Mouse (Mus musculus) CD8-positive naive resting alpha-beta T cell, adult 2 months (primary cell): ENCODE data around the gene Lemd2.
A peak's percentile ranks its signal among the peaks of the same experiment; 100 is the strongest.

Experiments used
- DNase-seq, 2 experiments: peaks; one replicate each; pipeline ENCODE4 v3.0.0; 2022; ENCODE audit warnings: low read depth in 2 of 2, low spot score in 2 of 2

Lemd2 gene

DNA sequence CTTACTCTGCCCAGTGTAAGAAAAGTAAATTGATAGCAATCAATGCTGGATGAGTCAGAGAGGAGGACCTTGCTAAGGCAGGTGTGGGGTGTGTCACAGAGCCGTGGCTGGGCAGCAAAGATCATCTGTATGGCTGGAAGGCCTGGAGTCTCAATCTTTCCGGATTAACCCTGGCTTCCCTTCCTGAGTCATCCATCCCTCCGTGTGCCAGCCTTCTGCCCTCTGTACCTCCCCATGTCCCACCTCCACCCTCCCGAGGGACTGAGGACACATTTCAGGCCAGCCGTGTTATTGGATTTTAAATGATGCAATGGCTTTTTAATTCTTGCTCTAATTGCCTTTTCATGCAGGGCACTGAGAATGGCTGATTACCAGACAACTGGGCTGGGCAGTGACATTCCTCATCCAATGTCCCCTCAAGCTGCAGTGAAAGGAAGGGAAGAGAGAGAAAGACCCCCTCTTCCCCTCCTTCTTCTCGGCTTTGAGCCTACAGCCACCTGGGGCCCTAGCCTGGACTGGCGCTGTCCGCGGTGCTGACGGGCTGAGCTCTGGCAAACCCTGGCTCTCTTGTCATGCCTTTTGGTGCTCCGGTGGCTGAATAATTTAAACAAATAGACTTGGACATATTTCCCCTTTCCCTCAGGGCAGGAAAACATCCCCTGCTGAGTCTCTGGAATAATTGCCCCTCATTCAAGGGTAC, 24.1 kb upstream of the Lemd2 start:
- no peak for DNase-seq

DNA sequence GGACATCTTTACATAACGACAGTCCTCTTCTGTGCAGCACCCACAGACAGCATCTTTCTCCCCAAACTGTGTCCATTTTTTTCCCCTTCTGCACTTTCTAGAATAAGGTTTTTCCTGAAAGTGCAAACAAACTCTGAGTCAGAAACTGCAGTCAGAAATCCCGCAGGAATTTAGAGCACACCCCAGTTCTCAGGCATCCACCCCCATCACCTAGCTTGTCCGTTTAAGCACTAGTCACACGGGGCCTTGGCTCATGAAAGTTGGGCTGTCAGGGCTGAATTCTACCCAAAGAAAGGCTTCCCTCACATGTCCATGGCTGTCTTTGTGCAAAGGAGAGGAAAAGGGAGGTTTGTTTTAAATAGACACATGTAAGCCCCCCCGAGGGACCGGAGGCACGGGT, 23.0 kb upstream of the Lemd2 start:
- DNase-seq, result no peak

DNA sequence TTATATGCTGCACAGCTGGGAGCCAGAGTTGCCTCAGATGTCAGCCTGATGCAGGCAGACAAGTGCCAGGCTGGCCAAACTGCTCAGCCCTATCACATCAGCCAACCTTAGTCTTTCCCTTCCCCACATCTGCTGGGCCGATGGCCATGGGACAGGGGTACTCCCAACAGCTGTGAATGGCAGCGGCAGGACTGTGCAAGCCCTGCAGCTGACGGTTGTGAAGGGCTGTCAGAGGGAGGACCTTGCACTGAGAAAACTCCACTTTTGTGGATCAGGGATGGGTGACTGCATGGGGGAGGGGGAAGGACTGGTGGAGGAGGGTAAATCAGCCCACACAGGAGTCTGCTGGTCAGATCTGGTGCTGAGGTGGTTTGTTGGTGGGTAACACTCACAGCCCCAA, 22.4 kb upstream of the Lemd2 start:
- no peak for DNase-seq

DNA sequence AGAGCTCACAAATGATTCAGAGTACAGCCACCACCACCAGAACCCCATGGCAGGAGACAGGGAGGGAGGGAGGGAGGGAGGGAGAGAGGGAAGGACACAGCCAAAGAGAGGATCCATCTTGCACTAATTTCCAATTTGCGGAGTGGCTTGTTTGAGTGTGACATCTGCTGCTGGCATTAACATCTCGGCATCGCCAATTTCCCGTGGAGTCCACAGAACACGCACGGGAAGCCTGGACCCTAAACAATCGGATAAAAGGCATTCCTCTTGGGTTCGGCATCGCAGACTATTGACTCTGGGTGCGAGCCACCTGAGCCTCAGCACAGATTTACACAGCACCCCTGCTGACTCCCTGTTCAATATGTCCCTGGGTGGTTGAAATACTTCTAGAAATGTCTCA, 21.5 kb upstream of the Lemd2 start:
- no peak for DNase-seq

DNA sequence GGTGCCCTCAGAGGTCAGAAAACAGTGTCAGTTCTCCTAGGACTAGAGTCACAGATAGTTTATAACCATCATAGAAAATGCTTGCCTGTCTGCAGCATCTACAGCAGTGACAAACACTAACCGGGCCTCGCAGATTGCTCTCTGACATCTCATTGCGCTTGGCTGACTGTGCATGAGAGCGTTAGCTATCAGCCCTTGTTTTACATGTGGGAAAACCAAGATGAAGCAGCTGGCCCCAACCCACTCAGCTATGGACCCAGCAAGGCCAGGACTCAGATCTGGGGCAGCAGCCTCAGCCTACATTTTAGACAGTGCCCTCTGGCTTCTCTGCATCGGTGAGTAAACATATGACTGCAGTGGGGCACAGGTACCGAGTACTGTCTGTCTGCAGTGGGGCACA, 19.6 kb upstream of the Lemd2 start:
- no peak for DNase-seq

DNA sequence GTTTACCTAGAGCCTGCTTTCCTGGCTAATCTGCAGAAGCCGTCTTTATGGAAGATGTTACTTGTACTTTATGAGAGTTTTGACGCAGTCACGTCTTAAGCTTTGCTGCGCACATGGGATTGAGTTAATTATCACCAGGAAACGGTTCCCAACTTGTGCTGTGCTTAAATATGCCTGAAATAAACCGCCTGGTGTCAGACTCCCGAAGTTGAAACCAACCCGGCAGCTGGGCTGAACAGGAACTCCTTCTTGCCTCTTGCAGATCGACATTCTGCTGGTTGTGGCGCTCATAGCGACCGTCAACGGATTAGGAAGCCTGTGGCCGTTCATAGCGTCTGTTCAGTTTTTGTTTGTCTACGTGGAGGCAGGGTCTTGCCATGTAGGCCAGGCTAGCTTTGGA, 17.3 kb upstream of the Lemd2 start:
- DNase-seq, result no peak

DNA sequence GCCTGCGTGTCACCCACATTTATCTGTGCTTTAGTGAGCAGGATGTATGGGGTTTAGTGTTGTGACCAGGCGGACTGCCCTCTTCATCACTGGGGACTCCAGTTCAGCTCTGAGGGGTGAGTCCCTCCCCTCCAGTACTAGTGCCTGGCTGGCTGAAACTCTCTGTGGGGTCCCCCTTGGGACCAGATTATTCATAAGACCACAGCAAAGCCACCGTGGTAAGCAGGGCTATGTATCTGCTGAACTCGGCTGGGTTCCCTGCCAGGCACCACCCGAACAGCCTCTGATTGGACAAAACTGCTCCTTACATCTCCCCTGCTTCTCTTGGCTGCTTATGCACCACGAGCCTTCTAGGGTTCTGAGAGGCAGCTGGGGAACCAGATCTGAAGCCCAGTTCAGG, 14.6 kb upstream of the Lemd2 start:
- no peak for DNase-seq

DNA sequence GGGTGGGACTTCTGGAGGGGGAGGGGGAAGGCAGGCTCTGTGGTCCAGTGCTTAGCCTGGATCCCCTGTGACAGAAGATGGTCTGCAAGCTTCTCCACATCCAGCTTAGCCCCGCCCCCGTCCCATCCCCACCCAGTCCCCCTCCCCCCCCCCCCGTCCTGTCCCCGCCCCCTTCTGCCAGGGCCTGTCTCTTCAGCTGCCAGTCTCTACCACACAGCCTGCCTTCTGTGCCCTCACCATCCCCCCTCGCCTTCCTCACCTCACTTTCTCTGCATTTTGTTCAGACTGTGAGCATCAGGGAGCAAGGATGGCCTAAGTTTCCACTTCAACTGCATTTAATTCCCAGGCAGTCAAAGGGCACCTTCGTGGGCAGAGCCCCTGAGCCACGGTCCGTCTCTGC, 14.1 kb upstream of the Lemd2 start:
- DNase-seq, result no peak

DNA sequence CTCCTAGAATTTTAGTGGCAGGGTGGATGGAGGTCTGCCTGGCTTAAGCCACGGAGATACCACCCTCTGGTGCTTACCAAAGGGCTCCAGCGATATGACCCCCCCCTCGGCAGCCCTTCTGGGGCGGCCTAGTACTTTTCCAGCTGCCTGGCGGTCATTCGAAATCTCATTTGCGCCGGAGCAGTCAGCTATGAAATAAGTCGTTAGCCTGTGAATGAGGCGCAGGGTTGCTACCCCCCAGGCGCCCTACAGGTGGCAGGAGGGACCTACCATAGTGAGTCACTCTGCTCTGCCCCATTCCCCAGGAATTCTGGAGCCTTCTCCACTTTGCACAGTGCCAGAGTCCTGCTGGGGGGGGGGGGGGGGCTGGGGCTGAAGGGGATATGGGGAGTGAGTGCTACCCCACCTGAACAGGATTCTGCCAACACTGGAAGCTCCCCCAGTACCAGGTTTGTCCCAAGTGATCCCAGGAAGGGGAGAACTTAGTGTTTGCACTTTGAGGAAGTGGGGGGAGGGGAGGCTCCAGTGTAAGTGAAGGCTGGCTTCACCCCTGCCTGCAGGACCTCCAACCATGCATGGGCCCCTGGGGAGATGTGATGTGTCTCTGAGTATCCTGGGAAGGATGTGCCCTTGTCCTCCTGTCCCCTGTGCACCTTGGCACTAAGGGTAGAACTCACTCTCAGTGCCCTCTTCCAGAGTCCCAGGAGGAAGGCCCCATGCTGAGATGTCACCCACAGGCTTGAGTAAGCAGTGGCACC, 8.7 kb upstream of the Lemd2 start:
- no peak for DNase-seq

DNA sequence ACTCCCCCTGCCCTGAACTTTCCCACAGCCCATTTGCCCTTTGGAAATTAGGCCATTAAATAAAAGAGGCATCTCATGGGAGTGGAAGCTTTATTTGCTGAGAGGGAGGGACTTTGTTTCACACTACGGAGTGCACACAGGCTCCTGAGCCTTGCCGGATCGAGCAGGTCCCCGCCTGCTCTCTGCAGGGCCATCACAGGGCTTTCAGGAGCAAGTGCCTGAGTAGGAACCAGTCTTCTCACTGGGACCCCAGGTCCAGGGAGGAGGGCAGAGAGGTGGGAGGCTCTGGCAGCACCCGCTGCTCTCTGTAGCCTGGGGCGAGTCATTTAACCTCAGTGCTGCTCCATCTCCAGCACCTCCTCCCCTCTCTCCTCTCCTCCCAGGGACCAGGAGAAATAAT, 7.7 kb upstream of the Lemd2 start:
- DNase-seq, result no peak

DNA sequence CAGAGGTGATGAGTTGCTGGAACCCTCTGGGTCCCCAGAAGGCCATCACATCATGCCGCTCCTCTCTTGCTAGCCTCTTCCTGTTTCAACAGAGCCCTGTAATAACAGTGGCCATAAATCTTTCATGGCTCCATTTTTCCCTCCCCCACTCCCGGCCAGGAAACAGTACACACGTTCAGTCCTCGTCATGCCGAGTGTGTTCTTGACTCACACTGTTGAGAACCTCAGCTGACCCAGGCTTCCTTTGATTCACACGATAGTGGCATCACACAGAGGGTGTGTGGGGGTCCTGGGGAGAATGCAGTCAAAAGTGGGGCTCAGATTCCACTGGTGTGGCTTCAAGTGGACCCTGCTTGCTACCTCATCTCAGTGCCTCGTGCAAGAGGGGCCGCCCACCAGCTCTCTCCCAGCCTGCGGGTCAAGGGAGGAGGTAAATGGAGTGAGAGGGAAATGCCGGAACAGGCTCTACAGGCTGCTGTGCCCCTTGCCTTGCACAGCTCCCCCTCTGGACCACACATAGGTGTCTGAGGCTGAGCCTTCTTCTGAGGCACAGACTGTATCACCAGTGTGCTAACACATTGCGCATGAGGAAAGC, 2.9 kb upstream of the Lemd2 start:
- no peak for DNase-seq

DNA sequence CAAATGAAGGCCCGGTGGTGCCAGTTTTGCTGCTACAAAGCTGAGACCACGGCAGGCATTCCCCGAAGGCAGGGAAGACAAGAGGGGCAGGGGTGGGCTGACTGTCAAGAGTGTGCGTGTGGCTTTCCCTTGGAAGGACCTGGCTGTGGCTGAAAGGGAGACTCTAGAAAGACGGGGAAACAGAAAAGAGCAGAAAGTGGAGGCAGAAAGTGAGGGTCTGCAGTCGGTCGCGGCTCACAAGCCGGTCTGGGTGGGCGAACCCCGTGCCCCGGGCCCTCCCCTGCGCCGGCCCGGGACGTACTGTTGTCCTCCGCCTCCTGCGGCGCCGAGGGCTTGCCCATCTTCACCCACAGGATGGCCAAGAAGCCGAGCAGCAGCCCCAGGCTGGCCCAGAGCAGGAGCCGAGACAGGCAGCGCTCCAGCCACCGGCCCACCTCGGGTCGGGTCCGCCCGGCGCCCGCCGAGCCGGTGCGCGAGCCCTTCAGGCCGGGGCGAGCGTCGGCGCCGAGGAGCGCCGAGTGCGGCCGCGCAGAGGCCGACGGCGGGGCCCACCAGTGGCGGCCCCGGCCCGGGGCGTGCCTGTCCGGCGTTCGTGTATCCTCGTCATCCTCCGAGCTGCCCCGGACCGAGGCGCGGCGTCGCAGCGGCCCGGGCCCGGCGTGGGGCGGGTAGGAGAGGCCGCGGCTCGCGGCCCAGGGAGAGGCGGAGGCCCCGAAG, 753 bp downstream of the Lemd2 start:
- peak in 1 of 2 experiments; percentile 45 for DNase-seq

DNA sequence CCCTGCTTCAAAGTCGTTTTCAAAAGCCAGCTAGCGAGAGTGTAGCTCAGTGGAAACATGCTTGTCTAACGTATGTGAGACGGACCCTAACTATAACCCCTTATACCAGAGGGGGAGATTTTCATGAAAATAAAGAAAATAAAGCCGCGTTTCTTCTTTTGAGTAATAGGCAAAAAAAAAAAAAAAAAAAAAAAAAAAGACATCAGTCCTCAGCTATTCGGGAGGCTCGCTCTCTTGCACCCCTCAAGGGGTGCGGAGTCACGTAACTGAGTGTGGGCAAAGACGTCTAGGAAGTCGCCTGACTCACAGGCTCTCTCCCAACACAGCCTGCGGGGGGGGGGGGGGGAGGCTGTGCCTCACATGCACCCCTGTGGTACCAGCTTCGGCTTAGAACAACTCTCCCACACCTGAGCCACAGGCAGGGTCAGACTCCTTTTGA, 1.3 kb downstream of the Lemd2 start:
- DNase-seq, result no peak

DNA sequence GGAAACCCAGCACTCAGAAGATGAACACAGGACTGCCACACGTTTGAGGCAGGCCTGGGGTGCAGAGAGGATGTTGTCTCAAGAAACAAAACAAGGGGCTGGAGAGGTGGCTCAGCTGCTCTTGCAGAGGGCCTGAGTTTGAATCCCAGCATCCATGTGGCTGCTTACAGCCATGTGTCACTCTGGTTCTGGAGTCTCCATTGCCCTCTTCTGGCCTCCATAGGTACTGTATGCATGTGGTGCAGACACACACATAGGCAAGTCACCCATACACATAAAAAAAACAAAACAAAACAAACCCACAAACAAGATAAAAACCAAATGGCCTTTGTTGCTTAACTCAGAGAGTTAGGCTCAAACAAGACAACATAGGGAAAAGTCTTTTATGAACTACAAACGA, 2.3 kb downstream of the Lemd2 start:
- no peak for DNase-seq

DNA sequence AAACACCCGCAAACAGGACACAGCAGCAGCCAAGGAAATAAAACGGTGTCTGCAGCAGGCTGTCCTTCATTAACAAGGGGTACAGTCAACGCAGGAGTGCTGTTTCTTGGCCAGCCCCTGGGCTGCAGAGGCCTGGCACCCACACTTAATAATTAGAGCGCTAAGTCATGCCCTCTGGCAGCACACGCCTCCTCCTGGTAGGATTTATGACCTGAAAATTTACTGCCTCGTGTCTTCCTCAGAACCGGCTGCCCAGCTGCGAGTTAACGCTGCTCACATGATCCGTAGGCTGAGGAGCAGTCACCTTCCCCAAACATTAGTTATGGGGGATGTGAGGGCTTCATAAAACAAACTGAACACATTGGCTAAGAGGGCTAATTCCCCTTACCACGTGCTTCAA, 3.5 kb downstream of the Lemd2 start:
- DNase-seq, result no peak

DNA sequence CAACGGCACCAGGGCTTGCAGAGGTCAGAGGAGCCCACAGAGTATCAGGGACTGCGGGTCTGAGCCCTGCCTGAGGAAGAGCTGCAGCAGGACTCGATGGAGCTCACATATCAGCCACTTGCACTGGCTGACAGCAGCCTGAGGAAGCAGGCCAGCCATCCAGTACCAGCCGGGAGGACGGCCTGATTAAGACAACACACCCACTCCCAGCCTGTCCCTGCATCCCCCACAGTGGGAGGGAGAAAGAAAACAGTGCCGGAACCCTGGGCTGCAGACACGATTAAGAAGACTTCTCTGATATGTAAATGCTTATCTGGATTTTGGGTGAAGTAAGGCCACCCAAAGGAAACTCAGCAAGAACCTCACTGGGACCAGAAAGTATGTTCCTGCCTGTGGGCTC, 4.4 kb downstream of the Lemd2 start:
- DNase-seq, result no peak

DNA sequence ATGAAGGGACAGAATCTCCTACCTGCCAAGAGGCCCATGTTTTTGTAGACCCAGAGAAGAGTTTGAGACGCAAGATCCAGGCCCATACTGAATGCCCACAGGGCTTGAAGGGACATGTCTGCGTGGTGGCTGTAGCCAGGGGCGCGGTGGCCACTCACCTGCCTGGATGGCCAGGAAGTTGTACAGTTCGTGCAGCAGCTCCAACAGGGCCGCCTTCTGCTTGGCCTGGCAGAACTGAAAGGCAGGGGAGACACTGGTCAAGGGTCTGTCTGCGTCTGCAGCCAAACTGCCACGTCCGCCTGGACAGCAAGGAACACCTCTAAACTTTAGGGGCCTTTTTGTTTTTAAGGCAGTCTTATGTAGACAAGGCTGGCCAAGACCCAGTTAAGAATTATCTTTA, 5.1 kb downstream of the Lemd2 start:
- DNase-seq, result no peak

DNA sequence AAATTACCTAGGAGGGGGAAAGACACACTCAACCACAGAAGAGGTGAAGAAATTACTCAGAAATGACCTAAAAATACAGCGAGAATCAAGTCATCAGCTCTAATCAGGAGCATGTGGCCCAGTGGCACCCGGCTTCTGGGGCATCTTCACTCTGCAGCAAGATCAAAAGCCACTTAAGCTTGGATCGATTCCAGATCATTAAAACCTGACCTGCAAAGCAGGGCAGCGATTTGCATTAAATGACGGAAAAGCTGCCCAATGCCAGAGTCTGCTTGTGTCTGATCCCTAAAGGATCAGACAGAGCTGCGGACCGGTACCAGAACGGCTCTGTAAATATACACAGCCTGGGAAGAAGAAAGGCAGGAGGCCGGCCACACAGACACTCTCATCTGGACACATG, 8.1 kb downstream of the Lemd2 start:
- no peak for DNase-seq

DNA sequence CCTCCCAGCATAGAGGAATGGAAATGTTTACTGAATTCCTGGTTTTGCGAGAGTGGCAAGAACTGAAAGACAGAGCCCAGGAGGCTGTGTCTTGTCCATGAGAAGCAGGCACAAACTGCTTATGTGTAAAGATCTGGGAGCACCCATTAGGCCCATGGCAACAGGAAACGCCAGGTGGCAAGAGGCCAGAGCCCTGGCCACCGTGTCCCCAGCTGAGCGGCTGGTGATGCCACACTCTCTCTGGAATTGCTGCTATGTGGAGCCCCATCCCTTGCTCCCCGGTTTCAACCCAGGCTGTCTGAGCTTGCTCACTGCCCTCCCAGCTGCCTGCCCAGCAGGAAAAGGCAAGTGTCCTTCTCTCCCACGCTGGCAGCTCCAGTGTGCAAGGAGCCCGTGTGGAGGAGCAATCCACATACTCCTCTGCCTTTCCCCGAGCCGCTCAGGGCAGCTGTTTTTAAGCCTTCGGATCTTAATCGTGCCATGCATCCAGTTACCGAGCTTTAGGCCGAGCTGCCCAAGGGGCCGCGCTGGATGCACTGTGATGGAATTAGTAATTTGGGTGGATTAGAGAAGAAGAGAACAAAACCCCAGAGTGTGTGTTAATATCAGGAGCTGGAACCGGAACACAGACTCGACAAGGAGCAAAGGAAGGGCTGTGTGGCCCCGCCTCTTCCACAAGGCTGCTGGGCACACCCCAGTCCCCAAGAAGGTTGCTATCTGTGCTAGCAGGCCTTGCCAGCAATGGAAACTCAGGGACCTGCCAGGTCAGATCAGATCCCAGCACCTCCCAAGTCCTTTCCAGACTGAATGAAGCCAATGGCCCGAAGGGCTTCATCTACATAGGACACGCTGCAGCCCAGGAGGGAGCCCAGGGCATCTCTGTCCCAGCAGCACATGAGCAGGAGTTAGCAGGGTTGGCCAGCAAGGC, 9.7 kb downstream of the Lemd2 start:
- DNase-seq, result no peak

DNA sequence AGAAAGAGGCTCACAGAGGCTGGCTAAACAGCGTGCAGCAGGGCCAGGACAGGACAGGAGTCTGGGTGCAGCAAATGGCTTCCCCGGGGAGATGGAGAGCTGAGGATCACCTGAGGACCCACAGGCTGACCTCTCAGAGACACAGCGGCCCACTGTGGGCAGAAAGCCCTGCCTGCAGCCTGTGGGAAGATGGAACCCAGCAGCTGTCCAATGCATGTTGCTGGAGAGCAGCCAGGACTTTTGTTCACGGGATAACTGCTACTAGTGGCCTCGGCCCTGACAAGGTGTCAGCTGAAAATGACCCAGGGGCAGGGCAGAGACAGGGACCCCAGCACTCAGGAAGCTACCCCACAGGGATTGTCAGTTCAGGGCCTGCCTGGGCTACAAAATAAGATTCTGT, 12.5 kb downstream of the Lemd2 start:
- DNase-seq, result no peak

DNA sequence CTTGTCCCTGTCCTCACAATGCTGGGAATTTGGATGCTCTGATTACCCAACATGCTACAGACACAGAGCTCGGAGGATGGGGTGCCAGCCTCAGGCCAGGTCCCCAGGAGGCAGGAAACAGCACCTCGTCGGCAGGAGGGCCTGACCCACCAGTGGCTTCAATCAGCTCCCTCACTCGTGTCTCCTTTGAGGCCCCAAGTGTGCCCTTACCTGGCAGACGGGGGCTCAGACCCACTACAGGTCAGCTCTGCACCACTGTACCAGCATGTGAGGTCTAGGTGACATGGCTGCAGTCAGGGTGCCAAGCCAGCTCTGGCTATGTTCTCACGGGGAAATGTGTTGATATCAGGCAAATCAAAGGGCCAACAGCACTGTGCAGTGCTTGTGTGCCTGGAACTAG, 13.1 kb downstream of the Lemd2 start:
- no peak for DNase-seq
